Mouse (Mus musculus) heart, adult 2 months (tissue): ENCODE results near the gene U2af1l4.

Experiments
- CTCF ChIP-seq: fragments of 200-600 bp; IDR thresholded peaks from 2 replicates; pipeline ENCODE4 v1.8.1; 2022; ENCODE audit warnings: antibody characterized with exemption, mild to moderate bottlenecking, moderate library complexity
- EP300 ChIP-seq: fragments of 200-500 bp; IDR thresholded peaks from 2 replicates; pipeline ENCODE4 v1.6.1; 2011; ENCODE audit warnings: low read depth, low read length, control low read depth; ENCODE audit not compliant: insufficient read depth
- POLR2A ChIP-seq: fragments of 200-500 bp; IDR thresholded peaks from 2 replicates; pipeline ENCODE4 v1.6.1; 2011; ENCODE audit warnings: mild to moderate bottlenecking, low read depth, low read length, control low read depth; ENCODE audit not compliant: insufficient read depth

DNA sequence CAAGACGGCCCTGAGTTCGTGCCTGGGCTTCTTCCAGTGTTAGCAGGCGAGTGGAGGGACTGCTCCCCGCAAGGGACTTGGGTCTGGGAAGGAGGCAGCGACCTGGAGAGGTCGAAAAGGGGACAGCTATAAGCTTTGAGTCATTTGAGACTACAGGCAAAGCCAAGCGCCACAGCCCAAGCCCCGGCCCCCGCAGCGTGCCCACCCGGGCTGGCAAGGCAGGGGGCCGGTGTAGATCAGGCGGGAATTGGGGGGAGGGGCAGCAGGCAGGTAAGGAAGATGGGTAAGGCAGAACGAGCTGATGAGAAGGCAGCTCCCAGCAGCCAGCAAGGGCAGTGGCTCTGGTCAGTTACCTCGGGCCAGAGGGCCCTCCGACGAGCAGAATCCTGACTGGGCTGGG is 36.7 kb upstream of the U2af1l4 start:
- TF ChIP-seq CTCF (no peak), POLR2A (no peak), EP300 (no peak)
